Mouse (Mus musculus) heart, embryonic 16.5 days (tissue): Measurements from ENCODE around the gene Higd1b. TPM values are rescaled to one million over a fixed set of nuclear protein-coding genes. Genes with fewer than 3 reads are reported as not detected.

Source experiments
- ATAC-seq: fragments of 200-750 bp; cut with Nextera tagmentation; replicated peaks from 2 replicates; pipeline ENCODE4 v1.8.0; 2017; ENCODE audit warnings: moderate number of reproducible peaks; ENCODE audit not compliant: insufficient read depth, low FRiP score; ENCODE audit errors: extremely low read depth
- H3K27ac ChIP-seq: fragments of 300-500 bp; sonication (generic); 2 replicates; pipeline ENCODE4 v1.5.1; 2014; ENCODE audit warnings: mild to moderate bottlenecking, low read length, control low read depth, moderate library complexity
- H3K27me3 ChIP-seq: fragments of 300-500 bp; sonication (generic); 2 replicates; pipeline ENCODE4 v1.6.1; 2014; ENCODE audit warnings: low read length, mixed read lengths; ENCODE audit not compliant: control insufficient read depth, insufficient read depth
- H3K36me3 ChIP-seq: fragments of 300-500 bp; sonication (generic); 2 replicates; pipeline ENCODE4 v1.6.1; 2014; ENCODE audit not compliant: control insufficient read depth, insufficient read depth
- H3K4me1 ChIP-seq: fragments of 300-500 bp; sonication (generic); 2 replicates; pipeline ENCODE4 v1.6.1; 2014; ENCODE audit warnings: low read length, mixed read lengths; ENCODE audit not compliant: control insufficient read depth, insufficient read depth
- H3K4me2 ChIP-seq: fragments of 300-500 bp; sonication (generic); 2 replicates; pipeline ENCODE4 v1.6.1; 2014; ENCODE audit warnings: low read depth, mild to moderate bottlenecking, control low read depth, low read length
- H3K4me3 ChIP-seq: fragments of 300-500 bp; sonication (generic); 2 replicates; pipeline ENCODE4 v1.5.1; 2014; ENCODE audit warnings: mild to moderate bottlenecking, control low read depth, low read length
- H3K9ac ChIP-seq: fragments of 300-500 bp; sonication (generic); 2 replicates; pipeline ENCODE4 v1.6.1; 2014; ENCODE audit warnings: low read length, control low read depth
- H3K9me3 ChIP-seq: fragments of 300-500 bp; sonication (generic); replicated peaks from 2 replicates; pipeline ENCODE4 v1.6.1; 2016; ENCODE audit warnings: low read length; ENCODE audit not compliant: control insufficient read depth
- WGBS: fragments of 180-500 bp; shearing (Covaris S2); extraction: QIAGEN DNeasy Blood & Tissue Kit; methylation state at CpG from one replicate; pipeline ENCODE4 v1.1.7; 2014; 5-methylcytosine and 5-hydroxymethylcytosine counted together
- polyA plus RNA-seq: library from polyadenylated mRNA; unstranded; fragments of >200 nt; fragmentation: Nextera tagmentation; extraction: Ambion mirVana; gene quantifications from 2 replicates; pipeline ENCODE4 v1.2.1, GENCODE M21; 2015

The Higd1b gene
- polyA plus RNA-seq, 1 experiment from 2014 or later, result 6.4 TPM

DNA sequence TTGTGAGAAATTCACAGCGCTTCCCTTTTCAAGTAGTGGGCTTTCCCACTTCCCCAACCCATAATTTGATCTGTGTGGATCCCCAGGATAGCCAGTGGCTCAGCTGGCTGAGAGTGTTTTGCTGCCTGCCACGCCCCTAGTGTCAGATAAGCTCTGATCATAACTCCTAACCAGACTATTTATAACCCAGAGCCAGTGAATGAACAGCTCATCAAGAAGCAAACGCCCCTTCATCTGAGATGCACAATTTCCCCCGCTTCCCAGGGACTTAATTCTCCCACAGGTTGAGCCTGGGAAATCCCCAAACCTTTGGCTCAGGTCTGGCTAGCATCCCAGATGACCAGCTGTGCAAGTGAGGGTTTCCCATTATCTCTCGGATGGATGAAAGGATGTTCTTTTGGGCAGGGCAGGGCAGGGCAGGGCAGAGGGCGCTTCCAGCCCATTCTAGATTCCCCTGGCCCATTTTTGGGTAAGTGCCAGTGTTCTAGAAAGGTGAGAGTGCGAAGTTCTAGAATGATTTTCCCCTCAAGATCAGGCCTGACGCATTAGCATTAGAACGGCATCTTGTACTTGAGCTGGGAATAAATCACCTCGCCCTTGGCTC, 49.1 kb downstream of the Higd1b start, which contains the start of gene Fam187a:
Gene Fam187a (plus strand): TSS at position 554 of the 604 bp plus-strand sequence.
- no peaks in the 10 kb centered on the region; the same call in 1 of the 2 replicates for H3K27me3 ChIP-seq
- no peak within 1 kb of the TSS for H3K9ac ChIP-seq
- no peak within 1 kb of the TSS for H3K27ac ChIP-seq
- H3K4me3 ChIP-seq, result no peak within 1 kb of the TSS
- H3K4me1 ChIP-seq, result peaks cover 23% of the 10 kb centered on the region
- H3K9me3 ChIP-seq, result no peaks in the 10 kb centered on the region
- ATAC-seq, result no peak
- H3K36me3 ChIP-seq, result no peaks in the 10 kb centered on the region
- WGBS, result 45% methylated on average over 10 of the region's 10 CpGs
- H3K4me2 ChIP-seq, result no peak within 1 kb of the TSS

DNA sequence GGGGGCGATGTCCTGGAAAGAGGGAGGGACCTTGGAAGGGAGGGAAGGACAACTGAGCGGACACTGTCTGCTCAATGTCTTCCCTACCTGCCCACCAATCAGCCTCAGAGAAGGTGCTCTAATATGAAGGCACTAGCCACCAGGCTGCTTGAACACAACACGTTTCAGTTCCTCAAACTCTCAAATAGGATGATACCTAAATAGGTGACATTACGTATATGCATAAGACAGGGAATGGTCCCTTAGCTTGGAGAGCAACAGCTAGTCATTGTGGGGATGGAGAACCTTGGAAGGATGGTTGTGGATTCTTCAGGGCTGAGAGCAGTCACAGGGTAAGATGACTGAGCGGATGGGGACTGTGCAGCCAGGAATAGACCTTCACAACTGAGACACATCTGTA, 51.8 kb downstream of the Higd1b start:
- WGBS, result 76% methylated on average over 5 of the region's 5 CpGs
- Histone ChIP-seq H3K4me1 (peaks cover 12% of the 10 kb centered on the region), H3K27ac (no peak overlapping the region), H3K9ac (no peak overlapping the region), H3K27me3 (no peaks in the 10 kb centered on the region; the same call in 1 of the 2 replicates), H3K36me3 (no peaks in the 10 kb centered on the region), H3K9me3 (no peaks in the 10 kb centered on the region), H3K4me2 (no peak overlapping the region), H3K4me3 (no peak overlapping the region)
- no peak for ATAC-seq

Other genes with a start within 250 kb of the Higd1b start
- gene Fzd2, start 231.5 kb upstream of the Higd1b start, polyA plus RNA-seq, result 12.4 and 15.6 TPM in 2 replicates
- 0.28 and 0.40 TPM in 2 replicates for gene Meioc, start 172.1 kb upstream of the Higd1b start, polyA plus RNA-seq
- 34.4 and 38.2 TPM in 2 replicates for gene Ccdc43, start 138.1 kb upstream of the Higd1b start, polyA plus RNA-seq
- gene Adam11, start 74.4 kb upstream of the Higd1b start, polyA plus RNA-seq, result 5.2 and 5.3 TPM in 2 replicates
- gene Gjc1, start 16.1 kb upstream of the Higd1b start, polyA plus RNA-seq, result 45.5 and 46.3 TPM in 2 replicates
- gene Eftud2, start 45.1 kb downstream of the Higd1b start, polyA plus RNA-seq, result 114 and 115 TPM in 2 replicates
- 0.64 and 0.77 TPM in 2 replicates for gene Ccdc103, start 45.4 kb downstream of the Higd1b start, polyA plus RNA-seq
- gene Fam187a, start 49.3 kb downstream of the Higd1b start, polyA plus RNA-seq, result 0.09 TPM in 1 of 2 replicates, not detected in the other
- gene Gfap, start 65.1 kb downstream of the Higd1b start, polyA plus RNA-seq, result 0.26 and 0.30 TPM in 2 replicates
- gene Kif18b, start 89.3 kb downstream of the Higd1b start, polyA plus RNA-seq, result 6.6 and 7.6 TPM in 2 replicates
- 0.32 and 0.39 TPM in 2 replicates for gene C1ql1, start 110.8 kb downstream of the Higd1b start, polyA plus RNA-seq
- gene Nmt1, start 192.3 kb downstream of the Higd1b start, polyA plus RNA-seq, result 39.1 and 41.7 TPM in 2 replicates
- gene Dcakd, start 192.5 kb downstream of the Higd1b start, polyA plus RNA-seq, result 66.9 and 77.5 TPM in 2 replicates